Mouse (Mus musculus) ES-CJ7 (cell line): ENCODE results near the gene Cwc25.
A peak's percentile ranks its signal among the peaks of the same experiment; 100 is the strongest.
"Not testable (repeated sequence)": the region's sequence is repeated elsewhere in the genome, so short reads cannot be mapped to it uniquely, and the experiment has no call there.

Experiments used
- DNase-seq: peaks from one replicate; pipeline ENCODE4 v3.0.0; 2011; ENCODE audit warnings: low read depth, low spot score

Cwc25 gene

DNA sequence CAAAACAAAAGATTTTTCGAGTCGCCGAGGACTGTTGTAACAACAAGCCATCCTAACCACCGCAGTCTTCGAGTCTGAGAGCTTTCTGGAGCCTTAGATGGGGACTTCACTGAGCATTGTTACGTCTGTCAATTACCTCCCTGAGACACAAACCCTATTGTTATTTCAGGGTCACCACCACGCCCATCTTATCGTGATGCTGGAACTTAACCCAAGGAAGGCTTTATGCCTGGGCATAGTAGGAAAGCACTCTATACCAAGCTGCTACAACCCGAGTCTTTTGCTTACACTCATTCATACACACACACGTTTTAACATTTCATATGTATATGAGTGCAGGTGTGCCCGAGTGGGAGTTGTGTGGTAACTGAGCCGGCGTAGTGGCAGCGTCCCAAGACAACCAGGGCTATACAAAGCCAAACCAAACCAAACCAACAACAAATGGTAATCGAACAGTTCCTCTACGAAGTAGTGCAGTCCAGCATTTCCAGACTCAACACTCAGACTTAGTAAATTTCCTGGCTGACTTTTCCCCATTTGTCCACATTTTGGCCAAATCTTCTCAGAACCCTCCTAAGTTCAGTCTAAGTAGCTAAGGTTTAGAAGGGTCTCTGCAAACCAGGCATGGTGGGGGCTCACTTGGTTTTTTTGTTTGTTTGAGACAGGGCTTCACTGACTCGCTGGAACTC lies 9.6 kb upstream of the Cwc25 start, which contains the start of gene 1700001P01Rik:
TSS of gene 1700001P01Rik (minus strand) at position 111 of the 689 bp plus-strand sequence.
- DNase-seq = peak; percentile 88

DNA sequence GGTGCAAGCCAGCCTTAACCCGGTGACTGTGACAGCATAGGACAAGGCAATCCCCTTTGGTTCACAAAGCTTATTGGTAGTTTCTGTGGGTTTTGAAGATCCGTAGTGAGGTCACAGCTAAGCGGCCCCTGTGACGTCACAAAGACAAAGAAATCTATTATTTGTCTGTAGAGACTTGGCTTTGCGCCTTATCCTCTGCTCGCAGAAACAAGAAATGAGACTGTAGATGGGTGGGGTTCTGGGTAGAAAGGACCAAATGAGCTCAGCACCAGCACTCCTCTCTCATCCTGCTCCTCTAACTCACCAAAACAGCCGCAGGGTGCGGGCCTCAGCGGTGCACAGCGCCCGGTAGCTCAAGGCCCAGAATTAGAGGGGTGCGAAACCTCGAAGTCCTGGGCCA lies 8.8 kb upstream of the Cwc25 start:
- DNase-seq = no peak

DNA sequence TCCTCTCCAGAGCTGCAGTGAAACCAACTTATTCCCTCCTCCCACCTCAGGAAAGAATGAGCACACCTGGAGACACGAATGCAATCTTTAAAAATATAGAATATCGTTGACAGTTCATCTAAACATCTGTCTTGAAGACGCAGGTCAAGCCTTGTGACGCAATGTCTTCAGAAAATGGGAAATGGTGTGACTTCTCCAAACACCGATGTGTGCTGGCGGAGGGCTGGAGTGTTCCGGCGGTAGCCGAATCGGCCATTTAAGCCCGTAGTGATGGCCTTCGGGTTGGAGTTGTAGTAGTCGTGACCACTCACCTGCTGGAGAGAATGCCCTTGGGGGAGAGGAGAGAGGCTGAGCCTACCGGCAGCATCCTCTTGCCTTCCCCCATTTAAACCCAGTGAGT lies 5.1 kb upstream of the Cwc25 start:
- DNase-seq = no peak

DNA sequence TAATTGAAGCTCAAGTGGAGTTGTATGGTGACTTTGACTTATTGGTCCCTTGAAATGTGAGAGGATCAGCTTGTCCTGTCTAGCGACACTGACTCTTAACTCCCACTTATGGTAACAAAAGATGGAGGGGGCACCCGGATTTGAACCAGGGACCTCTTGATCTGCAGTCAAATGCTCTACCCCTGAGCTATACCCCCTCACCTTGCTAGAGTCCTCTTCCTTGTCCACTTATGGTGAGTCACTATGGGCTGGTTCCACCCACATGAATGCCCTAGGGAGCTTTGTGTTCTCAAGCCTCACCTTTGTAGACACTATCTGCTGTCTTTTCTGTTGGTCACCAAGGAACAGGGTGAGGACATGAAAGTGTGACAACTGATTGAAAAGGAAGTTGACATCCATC lies 3.3 kb upstream of the Cwc25 start:
- no peak for DNase-seq

DNA sequence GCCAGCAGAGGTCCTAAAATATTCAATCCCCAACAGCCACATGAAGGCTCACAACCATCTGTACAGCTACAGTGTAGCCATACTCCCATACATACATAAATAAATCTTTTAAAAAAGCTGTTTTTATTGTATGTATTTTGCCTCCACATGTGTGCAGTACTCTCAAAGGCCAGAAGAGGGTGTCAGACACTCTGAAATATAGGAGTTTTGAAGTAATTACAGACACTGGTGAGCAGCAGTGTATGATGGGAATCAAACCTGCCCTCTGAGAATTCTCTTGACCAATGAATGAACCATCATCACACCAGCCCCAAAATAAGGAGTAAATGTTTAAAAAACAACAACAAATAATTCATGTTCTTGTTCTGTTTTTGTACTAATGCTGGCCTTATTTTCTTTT lies 4.7 kb downstream of the Cwc25 start:
- DNase-seq = no peak

DNA sequence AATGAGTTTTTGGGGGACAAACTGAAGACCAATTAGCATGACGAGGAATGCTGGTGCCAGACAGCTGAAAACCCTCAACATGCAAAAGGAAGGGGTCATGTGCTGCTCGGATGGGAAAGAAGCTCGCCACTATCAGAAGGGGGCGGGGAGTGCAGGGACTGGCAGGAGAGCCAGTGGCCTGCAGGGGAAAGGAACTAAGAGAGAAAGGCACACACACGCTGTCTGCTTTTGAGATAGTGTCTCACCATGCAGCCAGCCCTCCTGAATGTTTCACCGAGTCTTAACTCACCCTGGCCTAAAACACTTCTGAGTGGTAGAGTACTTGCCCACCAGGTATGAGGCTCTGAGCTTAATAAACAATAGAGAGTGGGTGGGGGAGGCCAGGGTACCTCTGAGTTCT lies 7.4 kb downstream of the Cwc25 start:
- DNase-seq = no peak

DNA sequence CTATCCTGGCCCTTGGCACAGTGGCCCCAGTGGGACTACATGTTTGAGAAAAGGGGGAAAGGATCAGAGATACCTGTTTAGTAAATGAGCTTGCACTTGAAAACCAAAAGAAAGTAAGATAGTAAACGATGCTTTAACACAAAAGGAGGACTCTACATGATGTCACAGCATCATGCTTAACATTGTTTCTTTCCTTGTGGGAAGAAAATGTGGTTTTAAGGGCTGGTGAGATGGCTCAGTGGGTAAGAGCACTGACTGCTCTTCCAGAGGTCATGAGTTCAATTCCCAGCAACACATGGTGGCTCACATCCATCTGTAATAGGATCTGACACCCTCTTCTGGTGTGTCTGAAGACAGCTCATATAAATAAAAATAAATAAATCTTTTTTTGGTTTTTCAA lies 8.2 kb downstream of the Cwc25 start:
- DNase-seq = no peak

DNA sequence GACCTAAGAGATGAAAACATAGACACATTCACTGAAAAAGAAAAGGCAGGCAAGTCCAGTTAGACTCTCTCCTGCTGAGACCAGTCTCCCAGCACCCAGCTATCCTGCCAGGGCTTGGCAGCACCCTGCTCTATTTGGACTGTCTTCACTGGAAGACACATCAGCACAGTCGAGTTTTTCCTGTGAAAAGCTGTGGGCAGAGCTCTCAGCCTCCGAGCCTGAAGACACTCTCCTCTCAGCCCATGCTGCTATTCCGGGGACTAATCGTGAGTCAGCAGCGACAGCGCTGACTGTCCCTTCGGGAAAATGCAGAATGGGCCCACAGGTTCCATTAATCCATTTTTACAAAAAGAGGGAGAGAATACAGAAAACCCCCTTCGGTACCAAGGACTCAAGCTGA lies 13.1 kb downstream of the Cwc25 start:
- no peak for DNase-seq

DNA sequence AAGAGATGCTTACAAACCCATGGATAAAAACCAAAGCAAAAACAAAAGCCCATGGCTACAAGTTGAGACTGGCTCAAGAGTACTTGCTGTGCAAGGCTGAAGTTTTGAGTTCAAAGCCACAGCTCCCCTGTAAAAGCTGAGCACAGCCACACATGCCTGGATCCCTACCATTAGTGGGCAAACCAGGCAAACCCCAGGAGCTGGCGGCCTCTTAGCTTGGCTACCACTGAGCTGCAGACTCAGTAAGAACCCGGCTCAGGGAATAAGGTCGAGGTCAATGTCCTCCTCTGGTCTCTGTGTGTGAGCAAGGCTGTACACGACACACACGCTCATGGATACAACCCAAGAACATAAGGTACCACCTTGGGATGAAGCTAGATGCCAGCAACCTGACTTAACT lies 17.9 kb downstream of the Cwc25 start:
- DNase-seq = no peak

DNA sequence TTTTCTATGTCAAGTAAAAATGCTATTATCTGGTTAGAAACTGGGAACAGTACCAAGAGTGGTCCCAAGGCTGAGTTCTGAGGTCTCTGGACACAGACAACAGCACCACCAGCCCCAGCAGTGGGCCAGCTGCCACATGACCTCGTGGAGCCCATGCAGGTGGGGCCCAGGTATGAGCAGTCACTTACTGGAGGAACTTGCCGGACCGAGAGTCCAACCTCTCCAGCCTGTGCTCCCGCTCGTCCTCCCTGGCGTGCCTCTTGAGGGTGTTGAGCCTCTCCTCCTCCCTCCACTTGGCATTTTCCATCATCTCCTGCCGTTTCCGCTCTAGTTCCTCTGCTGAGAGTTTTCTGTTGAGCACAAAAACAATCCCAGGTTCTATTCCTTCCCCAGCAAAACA lies 18.6 kb downstream of the Cwc25 start:
- no peak for DNase-seq

DNA sequence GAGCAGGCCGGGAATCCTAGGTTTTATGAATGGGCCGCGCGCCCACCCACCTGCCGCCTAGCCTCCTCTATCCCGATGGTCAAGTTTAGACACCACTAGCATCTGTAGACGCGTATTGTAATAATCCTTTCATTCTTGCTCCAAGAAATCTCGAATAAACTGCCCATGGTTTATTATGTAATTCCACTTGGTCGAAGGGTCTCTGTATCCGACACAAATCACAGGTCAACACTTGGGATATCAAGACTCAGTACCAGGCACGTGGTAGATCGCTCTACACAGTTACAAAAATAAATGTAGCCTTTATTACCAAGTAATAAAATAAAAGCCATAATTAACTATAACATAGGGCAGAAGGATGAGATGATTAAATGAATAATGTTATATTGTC lies 21.0 kb downstream of the Cwc25 start:
- no peak for DNase-seq

DNA sequence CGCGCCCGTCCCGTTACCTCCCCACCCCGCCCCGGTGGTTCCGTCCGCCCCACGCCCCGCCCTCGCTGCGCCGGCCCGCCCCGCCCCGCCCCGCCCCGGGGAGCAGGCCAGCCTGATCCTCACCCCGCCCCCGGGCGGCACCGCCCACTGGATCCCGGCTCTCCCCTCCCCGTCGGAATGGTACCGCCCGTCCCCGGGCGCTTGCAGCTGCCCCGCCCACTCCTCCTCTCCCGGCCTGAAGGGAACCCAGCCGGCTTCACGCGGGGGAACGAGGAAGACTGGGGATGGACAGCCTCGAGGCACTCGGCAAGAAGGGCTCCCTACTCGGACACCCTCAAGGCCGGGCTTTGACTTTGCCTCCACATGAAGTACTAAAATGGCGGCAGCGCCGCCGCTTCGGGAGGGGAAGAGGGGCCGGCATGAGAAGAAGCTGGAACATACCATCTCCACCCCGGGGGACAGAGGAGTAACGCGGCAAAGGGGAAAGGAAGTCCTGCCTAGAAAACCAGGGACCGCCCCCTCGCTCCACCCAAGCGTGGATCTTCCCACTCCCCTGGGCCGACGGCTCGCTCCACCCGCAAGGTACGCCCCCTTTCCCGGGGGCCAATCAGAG lies 21.5 kb downstream of the Cwc25 start:
- peak; percentile 100 for DNase-seq

DNA sequence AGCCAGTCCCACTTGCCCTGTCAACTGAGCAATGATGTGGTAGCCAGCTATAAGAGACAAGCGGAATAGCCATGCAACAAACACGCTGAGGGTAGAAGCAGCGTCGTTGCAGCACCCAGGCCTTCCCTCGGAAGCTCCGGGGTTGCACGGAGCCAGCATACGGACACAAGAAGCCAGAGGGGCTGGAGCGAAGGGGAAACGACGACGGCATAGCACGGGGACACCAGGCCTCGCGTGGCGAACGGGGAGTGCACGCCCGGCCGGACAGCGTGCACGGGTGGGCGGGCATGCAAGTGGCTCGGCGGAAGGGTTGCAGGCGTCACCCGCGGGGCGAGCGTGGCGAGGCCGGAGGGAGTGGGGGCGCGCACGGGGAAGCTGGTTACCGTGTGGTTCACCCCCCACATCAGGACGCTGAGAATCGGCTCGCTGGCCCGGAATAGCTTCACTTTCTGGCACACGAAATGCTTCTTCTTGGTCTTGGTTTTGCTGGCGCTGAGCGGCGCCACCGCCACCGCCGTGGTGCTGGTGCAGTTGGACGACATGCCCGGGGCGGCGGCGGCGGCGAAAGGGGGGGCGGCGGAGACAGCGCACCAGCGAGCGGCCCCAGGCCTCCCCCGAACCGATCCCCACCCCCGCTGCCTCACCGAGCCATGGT lies 22.2 kb downstream of the Cwc25 start, which contains the start of gene Pip4k2b:
TSS of gene Pip4k2b (minus strand) at position 642 of the 655 bp plus-strand sequence.
- peak; percentile 37 for DNase-seq

DNA sequence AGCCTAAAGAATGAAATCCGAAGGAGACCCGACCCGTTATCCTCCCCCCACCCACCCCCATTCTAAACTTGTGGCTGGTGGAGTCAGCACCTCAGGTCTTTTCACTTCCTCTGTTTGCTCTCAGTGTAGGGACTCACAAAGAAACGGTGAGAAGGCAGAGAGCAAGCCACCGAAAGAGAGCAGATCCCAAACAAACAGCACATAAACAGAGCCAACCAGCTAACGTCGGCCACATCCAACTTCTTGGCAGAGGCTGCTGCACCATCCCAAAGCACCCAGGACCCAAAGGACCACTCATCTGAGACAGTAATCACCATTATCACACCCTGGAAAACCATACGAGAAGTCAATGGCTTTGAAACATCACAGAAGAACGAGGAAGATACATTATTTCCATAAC lies 22.9 kb downstream of the Cwc25 start:
- no peak for DNase-seq

DNA sequence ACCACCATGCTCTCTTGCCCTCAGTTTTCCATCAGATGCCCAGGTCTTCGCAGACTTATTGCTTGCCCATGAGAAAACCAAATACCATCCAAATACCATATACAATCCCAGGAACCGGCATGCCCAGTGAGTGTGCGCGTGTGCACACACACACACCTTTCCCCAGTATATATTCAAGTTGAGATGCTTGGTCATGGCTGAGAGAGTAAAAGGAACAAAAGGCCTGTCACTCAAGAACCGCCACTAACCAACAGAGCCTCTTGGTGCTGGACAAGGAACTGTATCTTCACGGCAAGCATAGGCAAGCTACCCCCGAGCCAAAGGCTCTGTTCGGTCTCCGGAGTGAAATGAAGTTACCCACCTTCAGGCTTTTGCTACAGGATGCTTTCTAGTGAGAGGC lies 23.8 kb downstream of the Cwc25 start:
- DNase-seq = no peak

DNA sequence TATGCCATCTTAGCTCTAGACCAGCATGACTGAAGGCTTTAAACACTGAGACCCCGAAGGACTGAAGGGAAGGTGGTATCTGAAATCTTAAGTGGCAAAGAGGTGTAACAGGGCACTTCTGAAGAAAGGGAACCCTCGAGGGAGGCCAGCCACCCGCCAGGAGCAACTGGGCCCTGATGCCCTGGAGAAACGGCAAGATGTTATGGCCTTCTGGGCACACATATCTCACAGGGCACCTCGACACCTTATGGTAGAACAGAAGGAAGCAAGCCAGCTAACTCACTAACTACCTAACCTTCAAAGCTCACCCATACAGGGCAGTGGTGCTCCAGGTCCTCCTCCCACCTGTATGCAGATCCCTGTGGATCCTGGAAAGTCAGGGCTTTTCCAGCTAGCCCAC lies 24.2 kb downstream of the Cwc25 start:
- no peak for DNase-seq

DNA sequence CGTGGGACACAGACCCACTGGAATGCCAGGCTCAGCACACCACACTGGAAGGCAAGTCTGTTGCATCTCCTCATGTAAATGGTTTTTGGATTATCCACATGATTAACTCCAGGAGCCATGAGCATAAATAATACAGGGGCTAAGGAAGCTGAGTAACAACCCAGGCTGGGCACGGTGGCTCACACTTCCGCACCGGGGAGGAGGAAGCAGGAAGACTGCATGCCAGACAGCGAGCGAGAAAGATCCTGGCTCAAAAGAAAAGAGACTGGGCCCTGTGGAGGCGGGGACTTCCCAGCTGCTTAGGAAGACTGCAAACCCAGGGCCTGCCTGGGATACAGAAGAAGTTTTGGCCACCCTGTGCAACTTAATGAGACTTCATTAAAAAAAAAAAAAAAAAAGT lies 26.2 kb downstream of the Cwc25 start:
- peak; percentile 38 for DNase-seq

DNA sequence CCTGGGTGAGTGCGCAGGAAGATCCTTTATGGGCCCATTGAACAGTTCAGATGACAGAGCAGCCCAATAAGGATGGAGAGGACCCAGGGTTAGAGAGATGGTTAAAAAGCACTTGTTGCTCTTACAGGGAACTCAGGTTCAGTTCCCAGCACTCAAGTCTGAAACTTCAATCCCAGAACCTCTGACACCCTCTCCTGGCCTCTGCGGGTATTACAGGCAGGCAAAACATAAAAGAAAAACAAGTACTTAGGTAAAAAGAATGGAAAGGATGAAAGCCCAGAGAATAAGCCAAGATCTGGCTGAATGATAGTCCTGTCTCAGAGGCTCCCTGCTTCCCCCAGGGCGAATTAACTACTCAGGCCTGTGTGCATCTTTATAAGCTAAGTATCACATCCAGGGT lies 27.2 kb downstream of the Cwc25 start:
- DNase-seq = peak; percentile 83

DNA sequence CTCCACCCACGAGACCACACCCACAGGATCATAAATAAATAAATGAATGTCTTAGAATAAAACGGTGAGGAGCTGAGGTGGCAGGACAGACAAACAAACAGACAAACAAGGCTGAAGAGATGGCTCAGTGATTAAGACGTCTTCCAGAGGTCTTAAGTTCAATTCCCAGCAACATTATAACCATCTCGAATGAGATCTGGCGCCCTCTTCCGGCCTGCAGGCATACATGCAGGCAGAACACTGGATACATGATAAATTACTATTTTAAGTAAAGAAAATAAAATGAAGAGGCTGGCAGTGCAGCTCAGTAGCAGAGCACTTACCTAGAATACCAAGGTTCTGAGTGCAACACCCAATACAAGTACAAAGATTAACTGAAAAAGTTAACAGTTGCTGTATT lies 27.7 kb downstream of the Cwc25 start:
- peak; percentile 66 for DNase-seq

DNA sequence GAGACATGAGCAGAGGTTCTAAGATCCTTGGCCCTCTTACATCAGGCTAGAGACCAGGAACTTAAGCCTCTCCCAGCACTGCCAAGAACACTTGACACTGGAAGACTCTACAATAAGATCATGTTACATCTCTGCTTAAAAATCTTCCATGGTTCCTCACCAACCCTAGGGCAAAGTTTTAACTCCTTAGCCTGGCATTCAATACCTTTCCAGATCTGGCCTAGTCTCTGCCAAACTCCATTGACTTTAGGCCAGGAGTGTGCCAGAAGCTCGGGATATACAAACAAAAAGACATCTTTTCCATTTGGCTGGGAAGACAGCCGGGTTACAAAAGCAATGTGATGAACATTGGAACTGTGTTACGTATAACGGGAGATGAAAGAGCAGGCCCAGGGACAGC lies 28.8 kb downstream of the Cwc25 start:
- DNase-seq = no peak

DNA sequence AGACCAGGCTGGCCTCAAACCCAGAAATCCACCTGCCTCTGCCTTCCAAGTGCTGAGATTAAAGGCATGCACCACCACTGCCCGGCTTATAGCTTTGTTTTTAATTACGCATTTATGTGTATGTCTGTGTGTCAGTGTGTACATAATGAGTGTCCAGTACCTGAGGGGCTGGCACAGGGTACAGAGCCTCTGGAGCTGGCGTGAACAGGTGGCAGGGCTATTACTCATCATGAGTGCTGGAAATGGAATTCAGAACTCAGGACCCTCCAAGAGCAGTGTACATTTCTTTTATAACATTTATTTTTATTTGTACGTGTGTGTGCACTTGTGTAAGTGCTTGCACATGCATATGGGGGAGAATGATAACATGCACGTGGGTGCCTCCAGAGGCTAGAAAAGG lies 29.7 kb downstream of the Cwc25 start:
- no peak for DNase-seq

DNA sequence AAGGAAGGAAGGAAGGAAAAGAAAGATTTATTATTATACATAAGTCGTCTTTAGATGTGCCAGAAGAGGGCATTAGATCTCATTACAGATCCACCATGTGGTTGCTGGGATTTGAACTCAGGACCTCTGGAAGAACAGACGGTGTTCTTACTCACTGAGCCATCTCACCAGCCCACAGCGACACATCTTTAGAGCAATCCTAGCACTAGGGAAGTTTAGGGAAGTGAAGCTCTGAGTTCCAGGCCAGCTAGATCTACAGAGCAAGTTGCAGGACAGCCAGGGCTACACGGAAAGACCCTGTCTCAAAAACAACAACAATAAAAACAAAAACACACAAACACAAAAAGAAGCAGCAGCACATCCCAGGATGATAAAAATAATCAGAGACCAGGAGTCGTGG lies 31.5 kb downstream of the Cwc25 start:
- DNase-seq = not testable (repeated sequence)

DNA sequence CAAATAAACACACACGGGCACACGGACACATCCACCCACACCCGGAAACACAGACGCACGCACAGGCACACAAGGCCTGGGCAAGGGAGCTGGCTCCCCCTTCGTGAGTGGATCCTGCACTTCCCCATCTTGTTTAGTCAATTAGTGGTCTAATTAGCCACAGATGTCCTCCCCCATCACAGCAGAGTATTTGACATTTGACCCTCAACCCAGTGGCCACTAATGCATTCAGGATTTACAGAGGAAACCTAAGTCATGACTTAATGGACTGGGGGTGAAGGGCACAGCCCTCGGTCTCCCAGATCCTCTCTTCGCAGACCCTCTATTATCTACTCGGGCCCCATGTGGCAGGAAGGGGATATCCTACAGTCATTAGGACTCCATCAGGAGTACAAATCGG lies 32.7 kb downstream of the Cwc25 start:
- DNase-seq = no peak
